Mouse (Mus musculus): Measurements from ENCODE around the gene Tecpr1.

DNA sequence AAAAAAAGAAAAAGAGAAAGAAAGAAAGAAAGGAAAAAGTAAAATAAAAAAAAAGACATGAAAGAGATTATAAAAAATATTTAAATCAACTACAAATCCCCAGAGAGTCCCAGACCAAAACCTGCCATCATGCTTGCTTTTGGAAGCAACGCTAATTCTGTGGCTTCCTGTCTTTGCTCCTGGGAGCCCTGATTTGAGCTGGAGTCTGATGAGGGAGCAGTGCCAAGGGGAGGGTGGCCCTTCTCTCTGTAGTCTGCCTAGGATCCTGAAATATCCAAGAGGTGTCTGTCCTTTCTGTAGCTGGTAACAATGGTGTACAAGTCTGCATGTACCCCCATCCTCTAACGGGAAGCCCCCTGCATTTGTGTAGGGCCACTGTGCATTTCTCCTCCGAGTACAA, 47.7 kb upstream of the Tecpr1 start:
- no peak for TF ChIP-seq POLR2A (IDR thresholded peaks at IDR 0.05; ENCODE audit: extremely low read depth, insufficient read depth, low read length)
- TF ChIP-seq CTCF (IDR thresholded peaks at IDR 0.05; ENCODE audit: low read depth, low read length) = no peak

Data from liver, adult 2 months (tissue).